Comparison of ENCODE assay signal across 7 mouse cellular contexts in genomic region chr17:24689251-24690081, GRCm38 (mm10). TPM values are rescaled to one million over a fixed set of nuclear protein-coding genes. Genes with fewer than 3 reads are reported as not detected.
A peak's percentile ranks its signal among the peaks of the same experiment; 100 is the strongest.
DNase-seq lines count a peak whose midpoint lies in the region; ATAC-seq and TF ChIP-seq lines count a peak whose summit lies in the region.

Gene Syngr3, minus strand, starts transcription at chr17:24689955.

- 0 out of 2 replicates have a peak, but pooled peaks have one; percentile 14 for TF ChIP-seq CTCF in forebrain, postnatal 0 days (IDR thresholded peaks at IDR 0.05; ENCODE audit: low read depth)

- peak; percentile 80 for ATAC-seq in forebrain, postnatal 0 days

- H3K4me3 ChIP-seq in forebrain, postnatal 0 days (ENCODE audit: low read depth, low read length), result peak within 1 kb of the TSS; percentile 80
- H3K4me3 ChIP-seq in limb, embryonic 10.5 days, result peak within 1 kb of the TSS; percentile 81

- 2% methylated on average over 41 of the region's 55 CpGs for WGBS in forebrain, postnatal 0 days
- 1% methylated on average over 54 of the region's 55 CpGs for WGBS in limb, embryonic 10.5 days

- no peaks in the 10 kb centered on the region for H3K27me3 ChIP-seq in forebrain, postnatal 0 days (ENCODE audit: insufficient read depth, low read length)
- H3K27me3 ChIP-seq in limb, embryonic 10.5 days (ENCODE audit: low read depth, poor library complexity, severe bottlenecking), result peaks cover 64% of the 10 kb centered on the region

- H3K36me3 ChIP-seq in forebrain, postnatal 0 days (ENCODE audit: insufficient read depth), result peaks cover 17% of the 10 kb centered on the region; the same call in 1 of the 2 replicates
- peaks cover 22% of the 10 kb centered on the region for H3K36me3 ChIP-seq in limb, embryonic 10.5 days

- H3K4me1 ChIP-seq in forebrain, postnatal 0 days (ENCODE audit: insufficient read depth), result peaks cover 22% of the 10 kb centered on the region
- peaks cover 31% of the 10 kb centered on the region for H3K4me1 ChIP-seq in limb, embryonic 10.5 days

- peak within 1 kb of the TSS; percentile 92 for H3K9ac ChIP-seq in forebrain, postnatal 0 days

- no peaks in the 10 kb centered on the region for H3K9me3 ChIP-seq in forebrain, postnatal 0 days (ENCODE audit: low read length)
- no peaks in the 10 kb centered on the region for H3K9me3 ChIP-seq in limb, embryonic 10.5 days (replicated peaks)

- H3K4me2 ChIP-seq in forebrain, postnatal 0 days (ENCODE audit: low read depth), result peak within 1 kb of the TSS; percentile 74

- peak within 1 kb of the TSS; percentile 88 for H3K27ac ChIP-seq in forebrain, postnatal 0 days (ENCODE audit: low read depth, low read length)
- H3K27ac ChIP-seq in limb, embryonic 10.5 days, result peak within 1 kb of the TSS; percentile 73; the same call in 1 of the 2 replicates

- peak; percentile 50 to 61 for DNase-seq in left cerebral cortex, adult 18-20 months (ENCODE audit: low spot score in 2 of 2)
- DNase-seq in left cerebral cortex, adult 9 months (ENCODE audit: low spot score in 2 of 2), result no peak
- DNase-seq in cerebellum, adult 8-10 months, result peak; percentile 60
- peak; percentile 80 for DNase-seq in forebrain, postnatal 0 days
- DNase-seq in limb, embryonic 10.5 days (ENCODE audit: low spot score), result peak; percentile 59
- peak; percentile 60 for DNase-seq in retina, postnatal 1 day
- no peak for DNase-seq in adrenal gland, postnatal 4 days (ENCODE audit: low spot score in 2 of 2)

RNA-seq across cellular contexts. Expression of gene Syngr3, which starts in this region (rescaled TPM):
- 100 to 1,000 TPM; 191 to 195 TPM for total RNA-seq in left cerebral cortex, adult 18-20 months (2021)
- total RNA-seq in forebrain, postnatal 0 days (2014; rRNA removed), result 218 and 221 TPM in 2 replicates
- polyA plus RNA-seq in forebrain, postnatal 0 days (2015; fragmentation: Nextera tagmentation; extraction: Ambion mirVana), result 255 and 290 TPM in 2 replicates
- 5.2 and 7.0 TPM in 2 replicates for polyA plus RNA-seq in limb, embryonic 10.5 days (2016; fragmentation: Nextera tagmentation; extraction: Ambion mirVana)
- total RNA-seq in adrenal gland, postnatal 4 days (2021), result 1 to 10 TPM; 6.1 to 9.4 TPM

Comparison
In these comparisons a context has a peak if more than half of its experiments do, and no peak if none do; other contexts are left out.
1. RNA of gene Syngr3 (total RNA-seq): 218 to 221 TPM in forebrain, postnatal 0 days and 191 to 195 TPM in left cerebral cortex, adult 18-20 months; 6.1 to 9.4 TPM in adrenal gland, postnatal 4 days; every median in the first group is over 10 times any median in the second.
2. RNA of gene Syngr3 (polyA plus RNA-seq): 255 to 290 TPM in forebrain, postnatal 0 days; 5.2 to 7.0 TPM in limb, embryonic 10.5 days; every median in the first group is over 10 times any median in the second.
3. DNase-seq: peak in left cerebral cortex, adult 18-20 months (2 of 2), cerebellum, adult 8-10 months (single experiment), forebrain, postnatal 0 days (single experiment), limb, embryonic 10.5 days (single experiment) and retina, postnatal 1 day (single experiment); none in left cerebral cortex, adult 9 months (0 of 2) and adrenal gland, postnatal 4 days (0 of 2).